Mouse (Mus musculus) thymus, adult 2 months (tissue): ENCODE data around the gene Ddhd1.

Experiments
- CTCF ChIP-seq: fragments of 200-500 bp; IDR thresholded peaks from 2 replicates; pipeline ENCODE4 v1.5.1; 2012; ENCODE audit warnings: mild to moderate bottlenecking, control low read depth, low read length, moderate library complexity, borderline replicate concordance; ENCODE audit not compliant: control insufficient read depth, poor library complexity, insufficient read depth; ENCODE audit errors: extremely low read depth
- POLR2A ChIP-seq: fragments of 200-500 bp; IDR thresholded peaks from 2 replicates; pipeline ENCODE4 v1.6.1; 2012; ENCODE audit warnings: mild to moderate bottlenecking, low read length, control low read depth, moderate library complexity; ENCODE audit not compliant: control insufficient read depth, poor library complexity, insufficient read depth; ENCODE audit errors: extremely low read depth

GRCm38 (mm10) chr14:45700031-45700572, 42.2 kb upstream of the Ddhd1 start:
- TF ChIP-seq POLR2A (no peak), CTCF (no peak)
